Mouse (Mus musculus): ENCODE results near the gene Nck2. TPM values are rescaled to one million over a fixed set of nuclear protein-coding genes. Genes with fewer than 3 reads are reported as not detected.

Gene Nck2
- polyA plus RNA-seq, 1 experiment from 2014 or later = 28.8 TPM

- Histone ChIP-seq H3K27ac (replicated peaks in 1 of 2; ENCODE audit: control insufficient read depth in 1 of 2, insufficient read depth in 1 of 2, low read depth in 2 of 2, low read length in 2 of 2) (no peak overlapping the region), H3K4me1 (ENCODE audit: control insufficient read depth in 2 of 2, insufficient read depth in 2 of 2, low read length in 2 of 2) (peaks cover 4 to 27% of the 10 kb centered on the region in 2 experiments; a peak in 3 of 4 replicates), H3K4me3 (ENCODE audit: control insufficient read depth in 1 of 2, insufficient read depth in 1 of 2, low read depth in 1 of 2, low read length in 2 of 2) (no peak overlapping the region), H3K36me3 (ENCODE audit: control insufficient read depth, insufficient read depth, low read length) (peaks cover 13% of the 10 kb centered on the region), H3K9me3 (ENCODE audit: control insufficient read depth, low read length) (no peaks in the 10 kb centered on the region), H3K4me2 (ENCODE audit: low read length) (no peak overlapping the region), H3K27me3 (ENCODE audit: control insufficient read depth, insufficient read depth, low read length) (no peaks in the 10 kb centered on the region), H3K9ac (ENCODE audit: low read length) (no peak overlapping the region)
- 83% methylated on average over 3 of the region's 3 CpGs for WGBS
- ATAC-seq (ENCODE audit: insufficient number of reproducible peaks, insufficient read depth, low FRiP score, low read depth) = no peak
These were observed 62.3 kb downstream of the Nck2 start for GRCm38 (mm10) chr1:43506638-43507037.

- no peak overlapping the region for H3K4me3 ChIP-seq (ENCODE audit: control insufficient read depth in 1 of 2, insufficient read depth in 1 of 2, low read depth in 1 of 2, low read length in 2 of 2)
- 93% methylated on average over 1 of the region's 1 CpGs for WGBS
- ATAC-seq (ENCODE audit: insufficient number of reproducible peaks, insufficient read depth, low FRiP score, low read depth) = no peak
These were observed 63.4 kb downstream of the Nck2 start for GRCm38 (mm10) chr1:43507809-43508208.

GRCm38 (mm10) chr1:43511256-43511655, 66.9 kb downstream of the Nck2 start:
- H3K9ac ChIP-seq (ENCODE audit: low read length) = no peak overlapping the region
- 90% methylated on average over 12 of the region's 12 CpGs for WGBS
- H3K4me2 ChIP-seq (ENCODE audit: low read length) = no peak overlapping the region
- peaks cover 0 to 1% of the 10 kb centered on the region in 2 experiments; a peak in 1 of 4 replicates for H3K4me1 ChIP-seq (ENCODE audit: control insufficient read depth in 2 of 2, insufficient read depth in 2 of 2, low read length in 2 of 2)
- H3K36me3 ChIP-seq (ENCODE audit: control insufficient read depth, insufficient read depth, low read length) = peaks cover 23% of the 10 kb centered on the region
- no peak overlapping the region for H3K4me3 ChIP-seq (ENCODE audit: control insufficient read depth in 1 of 2, insufficient read depth in 1 of 2, low read depth in 1 of 2, low read length in 2 of 2)
- no peak for ATAC-seq (ENCODE audit: insufficient number of reproducible peaks, insufficient read depth, low FRiP score, low read depth)
- H3K27me3 ChIP-seq (ENCODE audit: control insufficient read depth, insufficient read depth, low read length) = no peaks in the 10 kb centered on the region
- H3K27ac ChIP-seq (replicated peaks in 1 of 2; ENCODE audit: control insufficient read depth in 1 of 2, insufficient read depth in 1 of 2, low read depth in 2 of 2, low read length in 2 of 2) = no peak overlapping the region
- no peaks in the 10 kb centered on the region for H3K9me3 ChIP-seq (ENCODE audit: control insufficient read depth, low read length)

More at GRCm38 (mm10) chr1:43507809-43508208, 63.4 kb downstream of the Nck2 start:
- Histone ChIP-seq H3K9me3 (ENCODE audit: control insufficient read depth, low read length) (no peaks in the 10 kb centered on the region), H3K27me3 (ENCODE audit: control insufficient read depth, insufficient read depth, low read length) (no peaks in the 10 kb centered on the region), H3K36me3 (ENCODE audit: control insufficient read depth, insufficient read depth, low read length) (peaks cover 13% of the 10 kb centered on the region), H3K9ac (ENCODE audit: low read length) (no peak overlapping the region), H3K4me2 (ENCODE audit: low read length) (no peak overlapping the region), H3K4me1 (ENCODE audit: control insufficient read depth in 2 of 2, insufficient read depth in 2 of 2, low read length in 2 of 2) (peaks cover 4 to 16% of the 10 kb centered on the region in 2 experiments; a peak in 3 of 4 replicates), H3K27ac (replicated peaks in 1 of 2; ENCODE audit: control insufficient read depth in 1 of 2, insufficient read depth in 1 of 2, low read depth in 2 of 2, low read length in 2 of 2) (no peak overlapping the region)

- 88% methylated on average over 8 of the region's 8 CpGs for WGBS
- Histone ChIP-seq H3K4me1 (ENCODE audit: control insufficient read depth in 2 of 2, insufficient read depth in 2 of 2, low read length in 2 of 2) (no peaks in the 10 kb centered on the region), H3K9ac (ENCODE audit: low read length) (no peak overlapping the region), H3K9me3 (ENCODE audit: control insufficient read depth, low read length) (no peaks in the 10 kb centered on the region), H3K36me3 (ENCODE audit: control insufficient read depth, insufficient read depth, low read length) (peaks cover 23% of the 10 kb centered on the region), H3K4me2 (ENCODE audit: low read length) (no peak overlapping the region), H3K4me3 (ENCODE audit: control insufficient read depth in 1 of 2, insufficient read depth in 1 of 2, low read depth in 1 of 2, low read length in 2 of 2) (no peak overlapping the region), H3K27ac (replicated peaks in 1 of 2; ENCODE audit: control insufficient read depth in 1 of 2, insufficient read depth in 1 of 2, low read depth in 2 of 2, low read length in 2 of 2) (no peak overlapping the region), H3K27me3 (ENCODE audit: control insufficient read depth, insufficient read depth, low read length) (no peaks in the 10 kb centered on the region)
- ATAC-seq (ENCODE audit: insufficient number of reproducible peaks, insufficient read depth, low FRiP score, low read depth) = no peak
These were observed 67.3 kb downstream of the Nck2 start for GRCm38 (mm10) chr1:43511667-43512066.

GRCm38 (mm10) chr1:43517405-43517804, 73.0 kb downstream of the Nck2 start:
- Histone ChIP-seq H3K9ac (ENCODE audit: low read length) (no peak overlapping the region), H3K9me3 (ENCODE audit: control insufficient read depth, low read length) (no peaks in the 10 kb centered on the region), H3K27me3 (ENCODE audit: control insufficient read depth, insufficient read depth, low read length) (no peaks in the 10 kb centered on the region), H3K27ac (replicated peaks in 1 of 2; ENCODE audit: control insufficient read depth in 1 of 2, insufficient read depth in 1 of 2, low read depth in 2 of 2, low read length in 2 of 2) (no peak overlapping the region), H3K4me3 (ENCODE audit: control insufficient read depth in 1 of 2, insufficient read depth in 1 of 2, low read depth in 1 of 2, low read length in 2 of 2) (no peak overlapping the region), H3K36me3 (ENCODE audit: control insufficient read depth, insufficient read depth, low read length) (peaks cover 10% of the 10 kb centered on the region; the same call in 1 of the 2 replicates), H3K4me1 (ENCODE audit: control insufficient read depth in 2 of 2, insufficient read depth in 2 of 2, low read length in 2 of 2) (peaks cover 2 to 6% of the 10 kb centered on the region in 2 experiments; a peak in 1 of 4 replicates), H3K4me2 (ENCODE audit: low read length) (no peak overlapping the region)
- WGBS = 94% methylated on average over 3 of the region's 3 CpGs
- no peak for ATAC-seq (ENCODE audit: insufficient number of reproducible peaks, insufficient read depth, low FRiP score, low read depth)

- H3K4me3 ChIP-seq (ENCODE audit: control insufficient read depth in 1 of 2, insufficient read depth in 1 of 2, low read depth in 1 of 2, low read length in 2 of 2) = no peak overlapping the region
- H3K27ac ChIP-seq (replicated peaks in 1 of 2; ENCODE audit: control insufficient read depth in 1 of 2, insufficient read depth in 1 of 2, low read depth in 2 of 2, low read length in 2 of 2) = no peak overlapping the region
- no peak overlapping the region for H3K9ac ChIP-seq (ENCODE audit: low read length)
- no peaks in the 10 kb centered on the region for H3K36me3 ChIP-seq (ENCODE audit: control insufficient read depth, insufficient read depth, low read length)
- no peaks in the 10 kb centered on the region for H3K9me3 ChIP-seq (ENCODE audit: control insufficient read depth, low read length)
- ATAC-seq (ENCODE audit: insufficient number of reproducible peaks, insufficient read depth, low FRiP score, low read depth) = no peak
- H3K4me2 ChIP-seq (ENCODE audit: low read length) = no peak overlapping the region
- peaks cover 2 to 6% of the 10 kb centered on the region in 2 experiments; a peak in 1 of 4 replicates for H3K4me1 ChIP-seq (ENCODE audit: control insufficient read depth in 2 of 2, insufficient read depth in 2 of 2, low read length in 2 of 2)
- H3K27me3 ChIP-seq (ENCODE audit: control insufficient read depth, insufficient read depth, low read length) = no peaks in the 10 kb centered on the region
- 79% methylated on average over 1 of the region's 1 CpGs for WGBS
These were observed 76.0 kb downstream of the Nck2 start for GRCm38 (mm10) chr1:43520216-43520988.

GRCm38 (mm10) chr1:43520989-43521371, 76.6 kb downstream of the Nck2 start:
- Histone ChIP-seq H3K4me1 (ENCODE audit: control insufficient read depth in 2 of 2, insufficient read depth in 2 of 2, low read length in 2 of 2) (peaks cover 2 to 6% of the 10 kb centered on the region in 2 experiments; a peak in 1 of 4 replicates), H3K27me3 (ENCODE audit: control insufficient read depth, insufficient read depth, low read length) (no peaks in the 10 kb centered on the region), H3K36me3 (ENCODE audit: control insufficient read depth, insufficient read depth, low read length) (no peaks in the 10 kb centered on the region), H3K4me3 (ENCODE audit: control insufficient read depth in 1 of 2, insufficient read depth in 1 of 2, low read depth in 1 of 2, low read length in 2 of 2) (no peak overlapping the region), H3K9ac (ENCODE audit: low read length) (no peak overlapping the region), H3K4me2 (ENCODE audit: low read length) (no peak overlapping the region), H3K27ac (replicated peaks in 1 of 2; ENCODE audit: control insufficient read depth in 1 of 2, insufficient read depth in 1 of 2, low read depth in 2 of 2, low read length in 2 of 2) (no peak overlapping the region), H3K9me3 (ENCODE audit: control insufficient read depth, low read length) (no peaks in the 10 kb centered on the region)
- no peak for ATAC-seq (ENCODE audit: insufficient number of reproducible peaks, insufficient read depth, low FRiP score, low read depth)
- WGBS = 75% methylated on average over 3 of the region's 3 CpGs
